Mouse (Mus musculus): ENCODE measurements around the gene Cdc6. TPM values are rescaled to one million over a fixed set of nuclear protein-coding genes. Genes with fewer than 3 reads are reported as not detected.

The Cdc6 gene
- total and polyA plus RNA-seq, 3 experiments = 56.9 to 104 (median 69.4) TPM

DNA sequence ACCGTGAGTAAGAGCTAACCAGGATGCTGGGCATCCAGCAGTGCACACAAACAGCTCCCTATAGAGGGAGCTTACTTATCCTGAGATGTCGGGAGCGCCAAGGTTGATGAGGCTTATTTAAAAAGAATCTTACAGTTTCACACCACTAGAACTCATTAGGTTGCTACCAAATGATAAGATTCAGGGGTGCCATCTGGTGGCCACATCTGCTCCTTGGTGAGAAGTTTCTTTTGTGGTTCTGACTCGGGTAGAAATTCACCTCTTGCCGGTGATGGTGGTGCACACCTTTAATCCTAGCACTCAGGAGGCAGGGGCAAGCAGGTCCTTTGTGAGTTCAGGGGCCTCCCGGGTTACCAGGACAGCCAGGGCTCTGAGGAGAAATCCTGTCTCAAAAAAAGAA, 2.1 kb downstream of the Cdc6 start (continued):
- TF ChIP-seq RAD21 (IDR thresholded peaks at IDR 0.05; ENCODE audit: low read depth, low read length) = peak; percentile 72

DNA sequence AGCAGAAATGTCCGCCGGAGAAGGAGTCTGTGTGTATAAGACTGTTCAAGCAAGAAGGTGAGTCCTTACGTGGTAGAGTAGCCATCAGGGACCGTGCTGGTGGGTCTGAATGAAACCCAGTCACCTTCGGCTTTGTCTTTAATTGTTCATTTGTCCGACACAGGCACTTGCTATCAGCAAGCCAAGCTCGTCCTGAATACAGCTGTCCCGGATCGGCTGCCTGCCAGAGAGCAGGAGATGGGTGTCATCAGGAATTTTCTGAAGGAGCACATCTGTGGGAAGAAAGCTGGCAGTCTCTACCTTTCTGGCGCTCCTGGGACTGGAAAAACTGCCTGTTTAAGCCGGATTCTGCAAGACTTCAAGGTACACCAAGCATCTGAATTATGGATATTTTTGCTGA, 2.8 kb downstream of the Cdc6 start:
- TF ChIP-seq ZMIZ1 (IDR thresholded peaks at IDR 0.05; ENCODE audit: low read depth, low read length) = 0 out of 2 replicates have a peak, but pooled peaks have one; percentile 5
- no peak for TF ChIP-seq CHD2 (IDR thresholded peaks at IDR 0.05; ENCODE audit: low read length)
- TF ChIP-seq USF2 (IDR thresholded peaks at IDR 0.05; ENCODE audit: borderline replicate concordance in 1 of 2, insufficient read depth in 1 of 2, low read depth in 1 of 2, low read length in 2 of 2) = no peak

DNA sequence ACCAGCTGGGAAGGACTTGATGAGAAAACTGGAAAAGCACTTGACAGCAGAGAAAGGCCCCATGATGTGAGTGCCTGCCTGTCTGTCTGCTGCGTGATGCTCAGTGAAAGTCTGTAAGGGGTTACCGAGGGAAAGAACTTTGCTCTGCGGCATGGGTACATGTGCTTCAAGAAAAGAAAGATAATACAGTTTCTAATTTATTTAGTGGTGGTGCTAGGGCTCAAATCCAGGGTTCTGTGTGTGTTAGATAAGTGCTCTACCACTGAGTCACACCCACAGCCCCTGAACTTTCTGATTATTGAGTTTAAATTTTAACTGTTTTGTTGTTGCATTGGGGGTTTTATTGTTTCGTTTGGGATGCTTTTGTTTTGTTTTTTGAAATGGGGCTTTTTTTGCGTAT, 3.9 kb downstream of the Cdc6 start:
- peak overlapping the region; percentile 10 to 39 for H3K4me3 ChIP-seq (ENCODE audit: control insufficient read depth in 1 of 2, insufficient read depth in 1 of 2, low read depth in 2 of 2, low read length in 2 of 2)
- peaks cover 44% of the 10 kb centered on the region for H3K79me2 ChIP-seq (ENCODE audit: control insufficient read depth, insufficient read depth, low read length, poor library complexity)
- H3K9ac ChIP-seq (ENCODE audit: control insufficient read depth, low read depth, low read length, poor library complexity, severe bottlenecking) = peak overlapping the region; percentile 87
- peaks cover 22 to 43% of the 10 kb centered on the region in 2 experiments for H3K4me1 ChIP-seq (ENCODE audit: control insufficient read depth in 1 of 2, insufficient read depth in 2 of 2, low read length in 2 of 2)
- peak overlapping the region; percentile 89 for H3K27ac ChIP-seq (ENCODE audit: control insufficient read depth, low read depth, low read length)
- no peaks in the 10 kb centered on the region for H3K9me3 ChIP-seq (replicated peaks; ENCODE audit: insufficient read depth, low read length)
- peak; percentile 96 for DNase-seq (ENCODE audit: low read depth, low spot score)
- peaks cover 39 to 56% of the 10 kb centered on the region in 2 experiments for H3K36me3 ChIP-seq (ENCODE audit: control insufficient read depth in 1 of 2, insufficient read depth in 2 of 2, low read length in 2 of 2)
- H3K27me3 ChIP-seq (ENCODE audit: control insufficient read depth in 1 of 2, insufficient read depth in 2 of 2, low read length in 2 of 2) = no peaks in the 10 kb centered on the region
- no peak for TF ChIP-seq GABPA (IDR thresholded peaks at IDR 0.05; ENCODE audit: low read depth, low read length)
- TF ChIP-seq POLR2AphosphoS5 (IDR thresholded peaks at IDR 0.05; ENCODE audit: borderline replicate concordance, low read depth, low read length) = no peak
- peak; percentile 52; the same call in 1 of the 2 replicates for TF ChIP-seq ZKSCAN1 (IDR thresholded peaks at IDR 0.05; ENCODE audit: low read depth, low read length)
- no peak for TF ChIP-seq RAD21 (IDR thresholded peaks at IDR 0.05; ENCODE audit: low read depth, low read length)
- TF ChIP-seq CHD2 (IDR thresholded peaks at IDR 0.05; ENCODE audit: low read length) = peak; percentile 54; the same call in 1 of the 2 replicates
- TF ChIP-seq POLR2AphosphoS2 (IDR thresholded peaks at IDR 0.05; ENCODE audit: low read length) = 0 out of 2 replicates have a peak, but pooled peaks have one; percentile 37
- peak; percentile 77; the same call in 1 of the 2 replicates for TF ChIP-seq ZMIZ1 (IDR thresholded peaks at IDR 0.05; ENCODE audit: low read depth, low read length)
- TF ChIP-seq NRF1 (IDR thresholded peaks at IDR 0.05; ENCODE audit: insufficient read depth, low read depth, low read length, poor library complexity, severe bottlenecking) = no peak
- peak; percentile 98 for TF ChIP-seq ETS1 (IDR thresholded peaks at IDR 0.05; ENCODE audit: low read depth, low read length)
- peak; percentile 89; the same call in 1 of the 2 replicates for TF ChIP-seq MAZ (IDR thresholded peaks at IDR 0.05; ENCODE audit: low read depth, low read length)
- no peak for TF ChIP-seq NELFE (IDR thresholded peaks at IDR 0.05; ENCODE audit: low read depth, low read length)
- peak; percentile 58; the same call in 1 of the 2 replicates for TF ChIP-seq KAT2A (conservative IDR thresholded peaks at IDR 0.05; ENCODE audit: low read depth, low read length)
- TF ChIP-seq MEF2A (IDR thresholded peaks at IDR 0.05; ENCODE audit: extremely low read depth, insufficient replicate concordance, low read depth, low read length, poor library complexity, severe bottlenecking) = 0 out of 2 replicates have a peak, but pooled peaks have one; percentile 62
- no peak for TF ChIP-seq ZC3H11A (IDR thresholded peaks at IDR 0.05; ENCODE audit: low read depth, low read length)
- TF ChIP-seq MXI1 (IDR thresholded peaks at IDR 0.05; ENCODE audit: low read depth, low read length) = peak; percentile 99
- peak; percentile 89 for TF ChIP-seq BHLHE40 (IDR thresholded peaks at IDR 0.05; ENCODE audit: borderline replicate concordance, low read depth, low read length)
- TF ChIP-seq TCF12 (IDR thresholded peaks at IDR 0.05; ENCODE audit: low read depth, low read length) = peak; percentile 99
- peak; percentile 78; the same call in 1 of the 2 replicates for TF ChIP-seq CHD1 (IDR thresholded peaks at IDR 0.05; ENCODE audit: low read depth, low read length)
- TF ChIP-seq MAX (IDR thresholded peaks at IDR 0.05; ENCODE audit: low read length) = peak; percentile 97
- peak; percentile 52; the same call in 1 of the 2 replicates for TF ChIP-seq ZNF384 (IDR thresholded peaks at IDR 0.05; ENCODE audit: low read depth, low read length)
- peak; percentile 99 for TF ChIP-seq GATA1 (IDR thresholded peaks at IDR 0.05; ENCODE audit: low read depth, low read length)
- TF ChIP-seq UBTF (IDR thresholded peaks at IDR 0.05; ENCODE audit: borderline replicate concordance, insufficient read depth, low read depth, low read length) = no peak
- 0 out of 2 replicates have a peak, but pooled peaks have one; percentile 43 for TF ChIP-seq USF1 (IDR thresholded peaks at IDR 0.05; ENCODE audit: low read depth, low read length)
- TF ChIP-seq POLR2A (IDR thresholded peaks at IDR 0.05; ENCODE audit: control insufficient read depth in 1 of 2, insufficient read depth in 1 of 2, low read depth in 1 of 2, low read length in 2 of 2, poor library complexity in 1 of 2) = no peak
- 0 out of 2 replicates have a peak, but pooled peaks have one; percentile 31 for TF ChIP-seq SMC3 (IDR thresholded peaks at IDR 0.05; ENCODE audit: low read depth, low read length)
- TF ChIP-seq E2F4 (IDR thresholded peaks at IDR 0.05; ENCODE audit: borderline replicate concordance, low read depth, low read length) = no peak

More for the DNA sequence above, 2.8 kb downstream of the Cdc6 start:
- no peaks in the 10 kb centered on the region for H3K9me3 ChIP-seq (replicated peaks; ENCODE audit: insufficient read depth, low read length)
- H3K4me3 ChIP-seq (ENCODE audit: control insufficient read depth in 1 of 2, insufficient read depth in 1 of 2, low read depth in 2 of 2, low read length in 2 of 2) = peak overlapping the region in 1 of 2 experiments; percentile 83; a peak in 2 of 4 replicates
- H3K36me3 ChIP-seq (ENCODE audit: control insufficient read depth in 1 of 2, insufficient read depth in 2 of 2, low read length in 2 of 2) = peaks cover 35 to 58% of the 10 kb centered on the region in 2 experiments
- no peak for DNase-seq (ENCODE audit: low read depth, low spot score)
- H3K4me1 ChIP-seq (ENCODE audit: control insufficient read depth in 1 of 2, insufficient read depth in 2 of 2, low read length in 2 of 2) = peaks cover 28 to 53% of the 10 kb centered on the region in 2 experiments
- peak overlapping the region; percentile 87 for H3K9ac ChIP-seq (ENCODE audit: control insufficient read depth, low read depth, low read length, poor library complexity, severe bottlenecking)
- H3K27ac ChIP-seq (ENCODE audit: control insufficient read depth, low read depth, low read length) = peak overlapping the region; percentile 89
- peaks cover 44% of the 10 kb centered on the region for H3K79me2 ChIP-seq (ENCODE audit: control insufficient read depth, insufficient read depth, low read length, poor library complexity)
- no peaks in the 10 kb centered on the region for H3K27me3 ChIP-seq (ENCODE audit: control insufficient read depth in 1 of 2, insufficient read depth in 2 of 2, low read length in 2 of 2)

All from MEL (cell line).